Mouse (Mus musculus) kidney, postnatal 36 days (tissue): ENCODE measurements at regions not wholly inside any gene's neighbourhood (a gene's known extent, or its start where the extent isn't known, plus 50 kb on each side); places are given as distances from the start of the nearest gene placed in this dataset.

Experiments used
- DNase-seq, 2 experiments: peaks; one replicate each; pipeline ENCODE4 v3.0.0; 2021 to 2022; ENCODE audit warnings: mixed read lengths in 2 of 2

- DNase-seq, result no peak
These were observed 160.5 kb downstream of the Pdha2 start for GRCm38 (mm10) chr3:141051685-141052084.

GRCm38 (mm10) chr3:141014262-141014547 is 197.9 kb downstream of the Pdha2 start:
- DNase-seq, result no peak

GRCm38 (mm10) chr3:141013521-141014261 is 198.5 kb downstream of the Pdha2 start:
- no peak for DNase-seq

GRCm38 (mm10) chr3:141012976-141013375 is 199.2 kb downstream of the Pdha2 start:
- DNase-seq, result no peak

GRCm38 (mm10) chr3:141008792-141009191 is 203.4 kb downstream of the Pdha2 start:
- DNase-seq, result no peak

GRCm38 (mm10) chr3:141005885-141006284 is 206.3 kb downstream of the Pdha2 start:
- DNase-seq, result no peak

- DNase-seq, result no peak
These were observed 208.6 kb downstream of the Pdha2 start for GRCm38 (mm10) chr3:141003561-141003960.

GRCm38 (mm10) chr3:140988247-140988646 is 223.9 kb downstream of the Pdha2 start:
- DNase-seq, result no peak

GRCm38 (mm10) chr3:140973519-140973918 is 238.6 kb downstream of the Pdha2 start:
- no peak for DNase-seq

GRCm38 (mm10) chr3:140969892-140970880 is 242.0 kb downstream of the Pdha2 start:
- DNase-seq, result no peak

GRCm38 (mm10) chr3:140968556-140968955 is 243.6 kb downstream of the Pdha2 start:
- DNase-seq, result no peak

- no peak for DNase-seq
These were observed 254.5 kb downstream of the Pdha2 start for GRCm38 (mm10) chr3:140957666-140958065.

GRCm38 (mm10) chr3:140952111-140952800 is 259.9 kb downstream of the Pdha2 start:
- DNase-seq, result no peak

GRCm38 (mm10) chr3:140951024-140951423 is 261.1 kb downstream of the Pdha2 start:
- DNase-seq, result no peak

- no peak for DNase-seq
These were observed 262.1 kb downstream of the Pdha2 start for GRCm38 (mm10) chr3:140949880-140950662.

- DNase-seq, result no peak
These were observed 269.7 kb downstream of the Pdha2 start for GRCm38 (mm10) chr3:140942450-140942849.

GRCm38 (mm10) chr3:140941898-140942297 is 270.3 kb downstream of the Pdha2 start:
- DNase-seq, result no peak

GRCm38 (mm10) chr3:140941316-140941715 is 270.8 kb downstream of the Pdha2 start:
- DNase-seq, result no peak

GRCm38 (mm10) chr3:140933156-140933555 is 279.0 kb downstream of the Pdha2 start:
- no peak for DNase-seq

GRCm38 (mm10) chr3:140926689-140927088 is 285.5 kb downstream of the Pdha2 start:
- no peak for DNase-seq

GRCm38 (mm10) chr3:140876201-140876895 is 335.8 kb downstream of the Pdha2 start:
- no peak for DNase-seq
